Mouse (Mus musculus): ENCODE data around the gene Wipf1.

- TF ChIP-seq CTCF (IDR thresholded peaks at IDR 0.05; ENCODE audit: low read depth, low read length) (no peak), POLR2AphosphoS5 (IDR thresholded peaks at IDR 0.05; ENCODE audit: insufficient replicate concordance, low read depth, low read length) (no peak), GATA1 (IDR thresholded peaks at IDR 0.05; ENCODE audit: borderline replicate concordance, low read length) (no peak)
Observed at GRCm38 (mm10) chr2:73510025-73510288, 19.6 kb downstream of the Wipf1 start.

Measured in G1E (cell line).